Mouse (Mus musculus): Measurements from ENCODE around the gene Tcte2. TPM values are rescaled to one million over a fixed set of nuclear protein-coding genes. Genes with fewer than 3 reads are reported as not detected.
"Not testable (repeated sequence)": the region's sequence is repeated elsewhere in the genome, so short reads cannot be mapped to it uniquely, and the experiment has no call there.

Tcte2 gene
- polyA plus RNA-seq, 1 experiment: 8.1 TPM

DNA sequence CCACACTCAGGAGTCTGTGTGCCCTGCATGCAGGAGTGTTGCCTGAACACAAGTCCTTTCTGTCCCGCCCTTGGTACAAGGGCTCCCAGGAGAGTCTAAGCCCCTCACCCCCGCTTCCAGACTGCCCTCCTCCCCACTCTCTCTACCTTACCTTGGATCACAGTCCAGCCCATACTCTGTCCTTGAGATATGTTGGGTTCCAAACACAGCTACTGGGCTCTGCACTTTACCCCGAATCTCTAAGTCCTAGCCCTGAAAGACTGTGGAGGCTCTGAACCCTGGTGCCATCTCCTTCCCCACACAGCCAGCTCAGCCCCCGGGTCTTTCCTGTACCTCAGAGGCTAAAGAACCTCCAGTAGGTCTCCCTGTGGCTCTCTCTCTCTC is 78.6 kb downstream of the Tcte2 start:
- TF ChIP-seq POLR2A (IDR thresholded peaks at IDR 0.05; ENCODE audit: borderline replicate concordance, extremely low read depth, low read depth, low read length): no peak
- TF ChIP-seq CTCF (IDR thresholded peaks at IDR 0.05; ENCODE audit: insufficient read depth, low read length): no peak
- H3K4me3 ChIP-seq (replicated peaks; ENCODE audit: extremely low read depth, low read depth, low read length): peak overlapping the region; percentile 77
- 21% methylated on average over 4 of the region's 4 CpGs for WGBS
- peak; percentile 50 for DNase-seq
- peaks cover 12% of the 10 kb centered on the region for H3K4me1 ChIP-seq (ENCODE audit: control insufficient read depth, insufficient read depth, low read length)

DNA sequence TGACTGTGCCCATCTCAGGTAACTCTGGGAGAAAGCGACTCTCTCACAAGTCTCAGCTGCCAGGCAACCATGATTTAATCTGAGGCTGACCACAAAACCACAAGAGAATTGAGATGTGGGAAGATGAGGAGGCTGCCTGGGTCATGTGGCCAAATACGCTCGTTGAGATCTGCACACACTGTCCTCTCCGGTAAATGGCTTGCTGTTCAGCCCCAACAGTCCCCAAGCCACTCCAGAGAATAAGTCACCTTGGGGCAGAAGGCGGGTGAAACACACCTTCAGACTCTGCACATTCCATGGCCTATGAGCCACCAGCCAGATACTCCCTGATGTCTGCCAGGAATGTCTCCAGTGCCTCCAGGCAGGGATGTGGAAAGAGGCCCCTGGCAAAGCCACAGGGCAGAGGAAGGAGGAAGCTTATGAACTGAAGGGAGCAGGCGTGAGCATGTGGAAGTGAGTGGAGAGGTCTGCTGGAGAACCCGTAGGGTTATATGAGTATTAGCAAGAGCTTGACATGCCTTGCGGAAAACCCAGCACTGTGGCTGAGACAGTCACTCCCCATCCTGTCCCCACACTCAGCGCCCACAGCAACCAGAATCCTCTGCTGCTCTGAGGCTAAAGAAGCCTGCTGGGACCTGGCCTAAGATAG is 79.1 kb downstream of the Tcte2 start:
- peak; percentile 23; the same call in 1 of the 2 replicates for TF ChIP-seq POLR2A (IDR thresholded peaks at IDR 0.05; ENCODE audit: borderline replicate concordance, extremely low read depth, low read depth, low read length)
- TF ChIP-seq CTCF (IDR thresholded peaks at IDR 0.05; ENCODE audit: insufficient read depth, low read length): no peak
- Histone ChIP-seq H3K4me3 (replicated peaks; ENCODE audit: extremely low read depth, low read depth, low read length) (peak overlapping the region; percentile 77), H3K4me1 (ENCODE audit: control insufficient read depth, insufficient read depth, low read length) (peaks cover 15% of the 10 kb centered on the region)
- WGBS: 25% methylated on average over 9 of the region's 9 CpGs
- peak; percentile 58 for DNase-seq

DNA sequence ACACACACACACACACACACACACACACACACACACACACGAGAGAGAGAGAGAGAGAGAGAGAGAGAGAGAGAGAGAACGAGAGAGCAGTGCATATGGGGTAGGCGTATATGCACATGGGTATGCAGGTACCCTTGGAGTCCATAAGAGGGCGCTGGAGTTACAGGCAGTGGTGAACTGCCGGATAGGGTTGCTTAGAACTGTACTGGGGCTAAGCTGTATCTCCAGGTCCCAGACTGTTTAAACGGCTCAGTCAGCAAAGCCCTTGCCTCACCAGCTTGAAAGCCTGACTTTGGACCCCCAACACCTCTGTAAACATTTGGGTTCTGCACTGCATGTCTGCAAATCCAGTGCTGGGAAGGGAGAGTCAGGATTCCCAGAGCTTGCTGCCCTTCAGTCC is 79.9 kb downstream of the Tcte2 start:
- no peak for DNase-seq
- no peak overlapping the region for H3K4me3 ChIP-seq (replicated peaks; ENCODE audit: extremely low read depth, low read depth, low read length)
- 90% methylated on average over 6 of the region's 6 CpGs for WGBS
- TF ChIP-seq POLR2A (IDR thresholded peaks at IDR 0.05; ENCODE audit: borderline replicate concordance, extremely low read depth, low read depth, low read length) (no peak), CTCF (IDR thresholded peaks at IDR 0.05; ENCODE audit: insufficient read depth, low read length) (peak; percentile 54; the same call in 1 of the 2 replicates)
- H3K4me1 ChIP-seq (ENCODE audit: control insufficient read depth, insufficient read depth, low read length): peaks cover 18% of the 10 kb centered on the region

DNA sequence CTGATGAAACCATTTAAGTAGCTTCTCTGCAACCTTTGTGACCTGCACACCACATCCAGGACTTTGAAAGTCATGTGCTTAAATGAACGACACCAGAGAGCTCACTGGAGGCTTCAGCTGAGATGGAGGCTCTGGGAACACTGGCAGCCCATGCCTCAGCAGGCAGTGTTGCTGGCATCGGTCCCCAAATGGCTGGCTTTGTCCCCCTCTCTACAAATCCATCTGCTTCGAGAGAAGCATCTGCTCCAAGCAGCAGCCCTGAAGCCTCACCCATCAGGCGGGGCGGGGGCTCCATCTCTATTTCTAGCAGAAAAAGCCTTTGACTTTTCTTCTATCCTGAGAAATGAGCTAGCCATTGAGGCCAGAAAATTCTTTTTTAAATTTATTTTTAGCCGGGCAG is 80.5 kb downstream of the Tcte2 start:
- Histone ChIP-seq H3K4me3 (replicated peaks; ENCODE audit: extremely low read depth, low read depth, low read length) (no peak overlapping the region), H3K4me1 (ENCODE audit: control insufficient read depth, insufficient read depth, low read length) (peaks cover 18% of the 10 kb centered on the region)
- TF ChIP-seq POLR2A (IDR thresholded peaks at IDR 0.05; ENCODE audit: borderline replicate concordance, extremely low read depth, low read depth, low read length): no peak
- TF ChIP-seq CTCF (IDR thresholded peaks at IDR 0.05; ENCODE audit: insufficient read depth, low read length): no peak
- 77% methylated on average over 6 of the region's 6 CpGs for WGBS
- no peak for DNase-seq

DNA sequence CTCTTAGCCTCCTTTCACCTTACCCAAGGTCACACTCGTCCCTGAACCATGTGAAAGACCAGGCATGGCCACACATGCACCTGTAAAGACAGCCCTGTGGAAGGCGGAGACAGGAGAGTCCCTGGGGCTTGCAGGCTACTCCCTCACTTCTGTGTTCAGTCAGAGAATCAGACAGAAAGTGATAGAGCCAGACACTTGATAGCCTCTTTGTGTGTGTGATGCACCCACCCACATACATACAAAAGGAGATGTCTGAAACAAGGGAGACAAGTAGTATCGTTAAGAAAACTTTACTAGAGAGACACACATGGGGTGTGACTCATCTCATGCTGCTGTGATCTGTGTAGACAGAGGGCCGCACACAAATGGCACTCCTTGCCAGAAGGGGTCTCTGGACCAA is 81.3 kb downstream of the Tcte2 start:
- TF ChIP-seq CTCF (IDR thresholded peaks at IDR 0.05; ENCODE audit: insufficient read depth, low read length): no peak
- no peak for TF ChIP-seq POLR2A (IDR thresholded peaks at IDR 0.05; ENCODE audit: borderline replicate concordance, extremely low read depth, low read depth, low read length)
- H3K4me3 ChIP-seq (replicated peaks; ENCODE audit: extremely low read depth, low read depth, low read length): no peak overlapping the region
- peaks cover 18% of the 10 kb centered on the region for H3K4me1 ChIP-seq (ENCODE audit: control insufficient read depth, insufficient read depth, low read length)
- no peak for DNase-seq
- WGBS: 62% methylated on average over 4 of the region's 4 CpGs

DNA sequence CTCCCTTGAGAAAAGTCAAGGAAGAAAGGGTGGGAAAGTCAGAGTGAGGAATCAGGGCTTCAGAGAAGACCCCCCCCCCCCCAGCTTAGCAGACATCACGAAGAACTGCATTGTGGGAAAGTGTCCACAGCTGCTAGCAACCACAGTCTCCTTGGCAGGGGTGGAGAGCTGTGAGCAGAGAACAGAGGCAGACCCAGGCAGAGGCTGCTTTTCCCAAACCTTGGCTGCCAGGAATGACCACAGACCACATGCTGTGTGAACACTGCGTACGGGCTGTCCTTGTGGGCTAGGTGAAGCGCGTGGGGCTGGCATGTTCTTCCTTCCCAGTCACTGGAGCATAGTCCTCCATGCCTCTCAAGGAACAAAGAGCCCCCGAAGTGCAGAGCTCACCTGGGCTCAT is 81.9 kb downstream of the Tcte2 start:
- WGBS: 85% methylated on average over 6 of the region's 6 CpGs
- TF ChIP-seq CTCF (IDR thresholded peaks at IDR 0.05; ENCODE audit: insufficient read depth, low read length) (no peak), POLR2A (IDR thresholded peaks at IDR 0.05; ENCODE audit: borderline replicate concordance, extremely low read depth, low read depth, low read length) (no peak)
- peaks cover 18% of the 10 kb centered on the region for H3K4me1 ChIP-seq (ENCODE audit: control insufficient read depth, insufficient read depth, low read length)
- H3K4me3 ChIP-seq (replicated peaks; ENCODE audit: extremely low read depth, low read depth, low read length): no peak overlapping the region
- DNase-seq: no peak

DNA sequence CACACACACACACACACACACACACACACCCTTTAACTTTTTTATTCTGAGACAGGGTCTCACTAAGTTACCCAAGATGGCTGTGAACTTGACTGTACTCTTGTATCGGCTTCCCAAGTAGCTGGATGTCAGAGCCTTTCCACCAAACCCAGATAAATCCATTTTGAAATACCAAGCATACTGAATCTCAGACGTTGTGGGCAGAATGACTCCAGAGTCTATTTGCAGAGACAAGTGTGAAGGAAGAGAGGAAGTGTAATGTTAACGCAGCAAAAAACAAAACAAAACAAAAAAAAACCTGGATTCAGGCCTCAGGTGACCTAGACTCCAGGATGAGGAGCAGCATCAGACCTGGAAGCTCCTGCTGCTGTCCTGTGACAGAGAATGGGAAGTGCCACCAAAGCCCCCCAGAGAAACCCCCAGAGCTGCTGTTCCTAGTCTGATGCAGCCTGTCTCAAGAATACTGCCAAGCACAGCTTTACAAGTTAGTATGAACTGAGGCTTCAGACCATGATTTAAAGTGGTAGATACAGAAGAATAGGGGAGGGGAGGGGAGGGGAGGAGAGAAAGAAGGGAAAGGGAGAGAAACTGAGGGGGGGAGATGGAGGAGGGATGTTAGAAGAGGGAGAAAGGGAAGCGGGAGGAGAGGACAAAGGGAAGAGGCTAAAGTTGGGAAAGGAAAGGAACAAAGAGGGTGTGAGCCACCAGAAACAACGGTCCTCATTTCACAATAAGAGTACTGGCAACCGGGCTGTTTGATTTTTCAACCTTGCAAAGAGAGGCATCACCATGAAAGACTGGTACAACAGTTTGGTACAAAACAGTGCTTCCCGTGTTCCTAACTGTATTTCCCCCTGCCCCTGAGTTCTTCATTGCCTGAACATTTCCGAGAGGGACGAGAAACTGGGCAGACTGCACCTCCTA is 84.1 kb downstream of the Tcte2 start:
- DNase-seq: no peak
- TF ChIP-seq POLR2A (IDR thresholded peaks at IDR 0.05; ENCODE audit: borderline replicate concordance, extremely low read depth, low read depth, low read length): no peak
- no peak for TF ChIP-seq CTCF (IDR thresholded peaks at IDR 0.05; ENCODE audit: insufficient read depth, low read length)
- H3K4me1 ChIP-seq (ENCODE audit: control insufficient read depth, insufficient read depth, low read length): peaks cover 18% of the 10 kb centered on the region
- 22% methylated on average over 9 of the region's 9 CpGs for WGBS
- H3K4me3 ChIP-seq (replicated peaks; ENCODE audit: extremely low read depth, low read depth, low read length): no peak overlapping the region

DNA sequence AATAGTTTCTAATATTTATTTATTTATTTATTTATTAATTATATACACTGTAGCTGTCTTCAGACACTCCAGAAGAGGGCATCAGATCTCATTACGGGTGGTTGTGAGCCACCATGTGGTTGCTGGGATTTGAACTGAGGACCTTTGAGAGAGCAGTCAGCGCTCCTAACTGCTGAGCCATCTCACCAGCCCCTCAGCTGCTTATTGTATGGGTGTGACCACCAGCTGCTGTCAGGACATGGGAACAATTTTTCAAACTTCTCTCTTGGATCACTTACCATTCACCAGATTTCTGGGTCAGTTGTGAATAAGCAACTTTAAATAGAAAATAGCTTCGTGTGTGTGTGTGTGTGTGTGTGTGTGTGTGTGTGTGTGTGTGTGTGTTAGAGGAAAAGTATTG is 85.5 kb downstream of the Tcte2 start:
- DNase-seq; H3K4me3 ChIP-seq (replicated peaks; ENCODE audit: extremely low read depth, low read depth, low read length): not testable (repeated sequence)
- H3K4me1 ChIP-seq (ENCODE audit: control insufficient read depth, insufficient read depth, low read length): peaks cover 14% of the 10 kb centered on the region
- WGBS: 79% methylated on average over 3 of the region's 3 CpGs

DNA sequence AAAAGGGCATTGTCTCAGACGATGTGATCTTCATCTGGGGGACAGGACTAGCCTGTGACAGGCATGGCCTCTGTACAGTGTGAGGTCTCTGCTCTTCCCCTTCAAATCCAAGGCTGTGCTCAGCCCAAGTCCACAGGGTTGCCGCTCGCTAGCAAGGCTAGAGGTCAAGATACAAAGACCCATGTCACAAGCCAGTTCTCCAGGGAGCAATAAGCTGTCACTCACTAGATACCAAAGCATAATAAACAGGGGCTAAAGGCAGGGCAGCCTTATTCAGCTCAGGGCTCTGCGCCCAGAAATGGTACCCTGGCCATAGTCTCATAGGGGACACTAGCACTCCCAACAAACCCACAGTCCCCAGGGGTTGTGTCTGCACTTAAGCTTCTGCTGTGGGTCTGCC is 86.0 kb downstream of the Tcte2 start:
- WGBS: 79% methylated on average over 4 of the region's 4 CpGs
- DNase-seq: no peak
- H3K4me1 ChIP-seq (ENCODE audit: control insufficient read depth, insufficient read depth, low read length): peaks cover 16% of the 10 kb centered on the region
- no peak overlapping the region for H3K4me3 ChIP-seq (replicated peaks; ENCODE audit: extremely low read depth, low read depth, low read length)
- no peak for TF ChIP-seq CTCF (IDR thresholded peaks at IDR 0.05; ENCODE audit: insufficient read depth, low read length)
- TF ChIP-seq POLR2A (IDR thresholded peaks at IDR 0.05; ENCODE audit: borderline replicate concordance, extremely low read depth, low read depth, low read length): no peak

All from lung, adult 2 months (tissue).